Mouse (Mus musculus) myocyte (in vitro differentiated cells): ENCODE data around the gene Wwox.

Experiments
- E2F4 ChIP-seq: IDR thresholded peaks from one replicate; pipeline ENCODE4 v1.6.1; 2011; ENCODE audit warnings: mild to moderate bottlenecking, control low read depth, moderate library complexity; ENCODE audit not compliant: insufficient read depth
- MAX ChIP-seq: IDR thresholded peaks from one replicate; pipeline ENCODE4 v1.6.1; 2011; ENCODE audit warnings: low read depth, mild to moderate bottlenecking, control low read depth
- MYOG ChIP-seq, 3 experiments: IDR thresholded peaks; one replicate each; pipeline ENCODE4 v1.6.1; 2011; ENCODE audit warnings: control low read depth in 2 of 3, low read depth in 2 of 3, mild to moderate bottlenecking in 2 of 3; ENCODE audit not compliant: insufficient read length in 2 of 3, control insufficient read depth in 1 of 3, insufficient read depth in 1 of 3
- POLR2A ChIP-seq: IDR thresholded peaks from one replicate; pipeline ENCODE4 v1.6.1; 2011; ENCODE audit warnings: low read depth, mild to moderate bottlenecking, control low read depth, moderate library complexity; ENCODE audit not compliant: insufficient read length
- POLR2AphosphoS2 ChIP-seq: IDR thresholded peaks from one replicate; pipeline ENCODE4 v1.6.1; 2011; ENCODE audit warnings: low read depth, control low read depth; ENCODE audit not compliant: insufficient read length
- SRF ChIP-seq: IDR thresholded peaks from one replicate; pipeline ENCODE4 v1.6.1; 2011; ENCODE audit warnings: low read depth; ENCODE audit not compliant: control insufficient read depth, insufficient read length
- TCF12 ChIP-seq: IDR thresholded peaks from one replicate; pipeline ENCODE4 v1.6.1; 2011; ENCODE audit warnings: mild to moderate bottlenecking, control low read depth; ENCODE audit not compliant: poor library complexity, insufficient read depth, severe bottlenecking
- USF1 ChIP-seq: IDR thresholded peaks from one replicate; pipeline ENCODE4 v1.6.1; 2011; ENCODE audit warnings: low read depth, mild to moderate bottlenecking, control low read depth, moderate library complexity

DNA sequence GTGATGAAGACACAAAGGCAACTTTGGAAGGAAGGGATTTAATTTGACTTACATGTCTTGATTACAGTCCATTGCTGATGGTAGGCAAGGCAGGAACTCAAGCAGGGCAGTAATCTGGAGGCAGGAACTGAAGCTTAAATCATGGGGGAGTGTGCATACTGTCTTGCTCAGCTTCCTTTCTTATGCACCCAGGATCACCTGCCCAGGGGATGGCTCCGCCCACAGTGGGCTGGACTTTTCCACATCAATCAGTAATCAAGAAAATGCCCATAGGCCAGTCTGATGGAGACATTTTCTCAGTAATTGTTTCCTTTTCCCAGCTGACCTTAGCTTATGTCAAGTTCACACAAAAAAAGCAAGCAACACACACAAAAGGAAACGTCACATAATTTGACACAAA, 237.5 kb downstream of the Wwox start:
- no peak for TF ChIP-seq POLR2A
- TF ChIP-seq POLR2AphosphoS2 = no peak
- TF ChIP-seq SRF = no peak
- TF ChIP-seq E2F4 = no peak
- TF ChIP-seq MYOG (IDR thresholded peaks at IDR 0.05; ENCODE audit: control insufficient read depth in 1 of 3, insufficient read depth in 1 of 3, insufficient read length in 2 of 3, low read depth in 2 of 3) = no peak
- no peak for TF ChIP-seq TCF12
- no peak for TF ChIP-seq MAX
- no peak for TF ChIP-seq USF1
